Comparison of ENCODE assay signal across 1 mouse cellular context in the genomic region with DNA sequence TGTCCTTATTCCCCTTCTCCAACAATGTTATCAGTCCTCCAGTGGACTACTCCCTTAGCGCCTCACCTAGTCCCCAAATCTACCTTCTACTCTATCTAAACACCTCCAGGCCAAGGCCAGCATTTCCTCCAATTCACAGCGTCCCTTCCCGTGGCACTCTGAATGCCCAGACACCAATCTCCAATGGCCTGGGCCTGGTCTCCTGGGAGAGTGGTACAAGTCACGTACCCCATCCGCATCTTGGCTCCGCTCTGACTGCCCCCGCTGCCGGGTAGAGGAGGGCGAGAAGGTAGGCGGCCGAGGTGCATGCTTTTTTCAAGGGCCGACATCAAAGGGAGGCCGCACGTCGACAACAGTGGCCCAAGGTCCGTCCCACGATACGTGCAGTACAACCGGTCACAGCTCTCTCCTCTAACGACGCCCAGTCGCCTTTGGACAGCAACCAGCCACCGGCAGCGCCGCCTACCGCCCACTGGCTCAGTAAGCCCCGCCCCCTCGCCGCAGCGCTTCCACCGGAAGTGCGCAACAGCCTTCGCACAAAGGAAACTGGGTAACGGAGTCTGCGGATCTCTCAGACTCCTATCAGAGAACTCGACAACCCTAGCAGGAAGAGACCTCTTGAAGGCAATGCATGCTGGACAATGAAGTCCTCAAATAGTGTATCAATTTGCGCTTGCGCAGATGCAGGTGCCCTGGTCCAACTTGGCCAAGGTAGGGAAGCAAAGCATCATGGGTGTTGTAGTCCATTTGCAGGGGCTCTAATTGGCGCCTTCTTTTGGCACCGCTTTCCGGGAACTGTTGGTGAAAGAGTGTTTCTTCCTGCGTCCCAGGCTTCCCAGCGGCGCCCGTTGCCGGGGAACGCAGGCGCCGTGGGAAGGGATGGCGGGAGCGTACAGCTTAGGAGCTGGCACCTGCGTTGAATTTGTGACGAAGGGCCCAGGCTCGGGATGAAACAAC.
TF ChIP-seq lines count a peak whose summit lies in the region.

C2cd3 (plus strand) TSS at position 739 of the 957 bp plus-strand sequence.
Ppme1 (minus strand) TSS at position 813 of the 957 bp plus-strand sequence.

TF ChIP-seq in CH12.LX, 34 proteins besides CTCF, POLR2A, EP300 and RAD21 (continued from another document):
- peak; percentile 76 for TF ChIP-seq TCF12 (IDR thresholded peaks at IDR 0.05; ENCODE audit: low read depth, low read length)
- TF ChIP-seq ELF1 (IDR thresholded peaks at IDR 0.05; ENCODE audit: low read depth, low read length) = peak; percentile 99
- no peak for TF ChIP-seq JUN (IDR thresholded peaks at IDR 0.05; ENCODE audit: insufficient read depth, low read depth, low read length)
- peak; percentile 25; the same call in 1 of the 2 replicates for TF ChIP-seq ZMIZ1 (IDR thresholded peaks at IDR 0.05; ENCODE audit: low read depth, low read length)
- no peak for TF ChIP-seq CHD1 (IDR thresholded peaks at IDR 0.05; ENCODE audit: low read depth, low read length)
- peak; percentile 63; the same call in 1 of the 2 replicates for TF ChIP-seq NELFE (IDR thresholded peaks at IDR 0.05; ENCODE audit: low read depth, low read length)
- peak; percentile 81; the same call in 1 of the 2 replicates for TF ChIP-seq GABPA (IDR thresholded peaks at IDR 0.05; ENCODE audit: insufficient replicate concordance, low read depth, low read length)
- TF ChIP-seq TBP (conservative IDR thresholded peaks at IDR 0.05; ENCODE audit: low read depth, low read length) = peak; percentile 61
- peak; percentile 92; the same call in 1 of the 2 replicates for TF ChIP-seq E2F4 (IDR thresholded peaks at IDR 0.05; ENCODE audit: insufficient replicate concordance, low read depth, low read length)
- TF ChIP-seq KAT2A (IDR thresholded peaks at IDR 0.05; ENCODE audit: insufficient replicate concordance, low read length) = peak; percentile 99
- TF ChIP-seq SIN3A (IDR thresholded peaks at IDR 0.05; ENCODE audit: low read length) = peak; percentile 49
